Mouse (Mus musculus) macrophage (primary cell): Measurements from ENCODE around the gene Hemgn. TPM values are rescaled to one million over a fixed set of nuclear protein-coding genes. Genes with fewer than 3 reads are reported as not detected.
A peak's percentile ranks its signal among the peaks of the same experiment; 100 is the strongest.

Experiments used
- H3K27ac ChIP-seq: fragments of 350-480 bp; formaldehyde crosslinking; 2 replicates; pipeline ENCODE4 v1.9.0; 2021
- H3K36me3 ChIP-seq: fragments of 350-480 bp; formaldehyde crosslinking; 2 replicates; pipeline ENCODE4 v1.9.0; 2021; ENCODE audit errors: inconsistent target
- H3K4me3 ChIP-seq: fragments of 350-480 bp; formaldehyde crosslinking; 2 replicates; pipeline ENCODE4 v1.9.0; 2021; ENCODE audit errors: inconsistent target
- H3K79me2 ChIP-seq: fragments of 350-480 bp; formaldehyde crosslinking; 2 replicates; pipeline ENCODE4 v1.9.0; 2021; ENCODE audit errors: inconsistent target
- WGBS: methylation state at CpG from one replicate; pipeline ENCODE4 v1.1.7; 2026; ENCODE audit warnings: inconsistent platforms; ENCODE audit not compliant: missing documents; 5-methylcytosine and 5-hydroxymethylcytosine counted together
- polyA plus RNA-seq: library from polyadenylated mRNA; stranded (reverse); fragments of 250-400 nt; gene quantifications from 3 replicates; pipeline ENCODE4 v1.2.4, GENCODE M21; 2018; ENCODE audit warnings: inconsistent platforms
- total RNA-seq, 78 experiments: library from RNA; depleted of rRNA; stranded (reverse); fragments of 250-400 nt; gene quantifications; 1 replicate in 9 of 78; 2 replicates in 24 of 78; 3 replicates in 43 of 78; 4 replicates in 2 of 78; pipeline ENCODE4 v1.2.4; 2018; ENCODE audit warnings: inconsistent platforms in 56 of 78

Hemgn gene
- total RNA-seq (2018; cell fraction: chromatin; rRNA removed), result not detected
- not detected for total RNA-seq (2018; cell fraction: cytosol; rRNA removed)
- not detected for total RNA-seq (2018; cell fraction: nucleus; rRNA removed)
- not detected in 3 replicates for polyA plus RNA-seq

- no peaks in the 10 kb centered on the region for H3K79me2 ChIP-seq
- no peak within 1 kb of the TSS for H3K4me3 ChIP-seq
- H3K36me3 ChIP-seq, result no peaks in the 10 kb centered on the region
- no peak within 1 kb of the TSS for H3K27ac ChIP-seq
- 93% methylated on average over 7 of the region's 7 CpGs for WGBS
These were observed at the start of gene Hemgn for GRCm38 (mm10) chr4:46413406-46413805. Hemgn (minus strand) TSS chr4:46413506.

- 60% methylated on average over 2 of the region's 2 CpGs for WGBS
- H3K36me3 ChIP-seq, result peaks cover 17% of the 10 kb centered on the region; the same call in 1 of the 2 replicates
- no peak overlapping the region for H3K4me3 ChIP-seq
- H3K27ac ChIP-seq, result no peak overlapping the region
- peaks cover 100% of the 10 kb centered on the region for H3K79me2 ChIP-seq
These were observed 45.1 kb upstream of the Hemgn start for GRCm38 (mm10) chr4:46458411-46458810.

GRCm38 (mm10) chr4:46457186-46457585 lies 43.9 kb upstream of the Hemgn start:
- WGBS, result 80% methylated on average over 3 of the region's 3 CpGs
- Histone ChIP-seq H3K79me2 (peaks cover 98% of the 10 kb centered on the region), H3K4me3 (no peak overlapping the region), H3K27ac (no peak overlapping the region), H3K36me3 (peaks cover 17% of the 10 kb centered on the region; the same call in 1 of the 2 replicates)

GRCm38 (mm10) chr4:46456762-46457161 lies 43.5 kb upstream of the Hemgn start:
- 55% methylated on average over 4 of the region's 4 CpGs for WGBS
- Histone ChIP-seq H3K27ac (no peak overlapping the region), H3K4me3 (no peak overlapping the region), H3K36me3 (peaks cover 16% of the 10 kb centered on the region; the same call in 1 of the 2 replicates), H3K79me2 (peaks cover 94% of the 10 kb centered on the region)

GRCm38 (mm10) chr4:46454097-46454864 lies 41.0 kb upstream of the Hemgn start:
- H3K4me3 ChIP-seq, result no peak overlapping the region
- no peaks in the 10 kb centered on the region for H3K36me3 ChIP-seq
- H3K27ac ChIP-seq, result no peak overlapping the region
- H3K79me2 ChIP-seq, result peaks cover 69% of the 10 kb centered on the region
- WGBS, result 42% methylated on average over 5 of the region's 5 CpGs

- Histone ChIP-seq H3K4me3 (peak overlapping the region; percentile 40), H3K27ac (peak overlapping the region; percentile 67), H3K79me2 (peaks cover 57% of the 10 kb centered on the region), H3K36me3 (no peaks in the 10 kb centered on the region)
- WGBS, result 31% methylated on average over 13 of the region's 13 CpGs
These were observed 39.8 kb upstream of the Hemgn start for GRCm38 (mm10) chr4:46452855-46453719.

- no peaks in the 10 kb centered on the region for H3K36me3 ChIP-seq
- peak overlapping the region; percentile 40 for H3K4me3 ChIP-seq
- peaks cover 51% of the 10 kb centered on the region for H3K79me2 ChIP-seq
- peak overlapping the region; percentile 67 for H3K27ac ChIP-seq
- 0% methylated on average over 19 of the region's 19 CpGs for WGBS
These were observed 39.2 kb upstream of the Hemgn start for GRCm38 (mm10) chr4:46452481-46452850.

- WGBS, result 1% methylated on average over 101 of the region's 111 CpGs
These were observed 38.6 kb upstream of the Hemgn start for GRCm38 (mm10) chr4:46451758-46452480.

GRCm38 (mm10) chr4:46451240-46451757 lies 38.0 kb upstream of the Hemgn start:
- no peak overlapping the region; the same call in 1 of the 2 replicates for H3K4me3 ChIP-seq
- H3K36me3 ChIP-seq, result no peaks in the 10 kb centered on the region
- H3K27ac ChIP-seq, result no peak overlapping the region
- peaks cover 39% of the 10 kb centered on the region for H3K79me2 ChIP-seq
- 2% methylated on average over 34 of the region's 70 CpGs for WGBS

More at GRCm38 (mm10) chr4:46451758-46452480, 38.6 kb upstream of the Hemgn start:
- Histone ChIP-seq H3K4me3 (no peak overlapping the region; the same call in 1 of the 2 replicates), H3K36me3 (no peaks in the 10 kb centered on the region), H3K27ac (no peak overlapping the region), H3K79me2 (peaks cover 45% of the 10 kb centered on the region)

GRCm38 (mm10) chr4:46450519-46451131 lies 37.3 kb upstream of the Hemgn start, which contains the start of gene Anp32b:
Anp32b (plus strand) TSS chr4:46450902.
- peak within 1 kb of the TSS; percentile 27; the same call in 1 of the 2 replicates for H3K4me3 ChIP-seq
- WGBS, result under 1% methylated on average over 49 of the region's 66 CpGs
- no peaks in the 10 kb centered on the region for H3K36me3 ChIP-seq
- H3K79me2 ChIP-seq, result peaks cover 32% of the 10 kb centered on the region
- peak within 1 kb of the TSS; percentile 48 for H3K27ac ChIP-seq

GRCm38 (mm10) chr4:46450020-46450518 lies 36.8 kb upstream of the Hemgn start:
- Histone ChIP-seq H3K36me3 (no peaks in the 10 kb centered on the region), H3K79me2 (peaks cover 27% of the 10 kb centered on the region), H3K27ac (peak overlapping the region; percentile 48), H3K4me3 (peak overlapping the region; percentile 27; the same call in 1 of the 2 replicates)
- WGBS, result 51% methylated on average over 7 of the region's 7 CpGs

GRCm38 (mm10) chr4:46448886-46449285 lies 35.6 kb upstream of the Hemgn start:
- H3K79me2 ChIP-seq, result peaks cover 15% of the 10 kb centered on the region
- no peaks in the 10 kb centered on the region for H3K36me3 ChIP-seq
- WGBS, result 69% methylated on average over 6 of the region's 6 CpGs
- H3K4me3 ChIP-seq, result no peak overlapping the region
- no peak overlapping the region for H3K27ac ChIP-seq

- WGBS, result 10% methylated on average over 1 of the region's 1 CpGs
- Histone ChIP-seq H3K27ac (no peak overlapping the region), H3K36me3 (no peaks in the 10 kb centered on the region), H3K79me2 (peaks cover under 1% of the 10 kb centered on the region), H3K4me3 (no peak overlapping the region)
These were observed 34.2 kb upstream of the Hemgn start for GRCm38 (mm10) chr4:46447461-46447860.
